Mouse (Mus musculus): ENCODE results near the gene Rab31. TPM values are rescaled to one million over a fixed set of nuclear protein-coding genes. Genes with fewer than 3 reads are reported as not detected.

The Rab31 gene
- polyA plus RNA-seq, 1 experiment: 18.0 TPM

DNA sequence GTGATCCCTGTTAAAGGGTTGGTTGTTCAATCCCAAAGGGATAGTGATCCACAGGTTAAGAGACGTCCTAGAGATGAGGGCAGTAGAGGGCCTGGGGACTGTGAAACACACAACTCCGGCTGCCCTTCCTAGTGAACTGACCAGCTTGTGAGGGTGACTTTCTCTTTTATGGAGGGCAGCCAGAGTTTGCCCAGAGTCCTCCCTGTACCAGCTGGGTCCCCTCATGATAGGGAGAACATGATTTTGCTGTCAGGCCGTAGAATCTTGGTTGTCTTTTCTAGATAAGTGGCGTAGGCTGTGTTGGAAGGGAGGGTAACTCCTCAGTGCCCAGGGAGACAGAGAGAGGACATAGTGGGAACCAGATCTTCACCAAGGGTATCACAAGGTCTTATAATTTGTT, 14.7 kb upstream of the Rab31 start:
- Histone ChIP-seq H3K27ac (ENCODE audit: control insufficient read depth, insufficient read depth, low read depth, low read length, poor library complexity) (no peak overlapping the region), H3K4me1 (ENCODE audit: control insufficient read depth, insufficient read depth, low read length) (no peaks in the 10 kb centered on the region; the same call in 1 of the 2 replicates), H3K4me3 (replicated peaks; ENCODE audit: control insufficient read depth, low read depth, low read length) (no peak overlapping the region)
- TF ChIP-seq POLR2A (IDR thresholded peaks at IDR 0.05; ENCODE audit: borderline replicate concordance, control insufficient read depth, low read depth, low read length): no peak
- TF ChIP-seq CTCF (IDR thresholded peaks at IDR 0.05; ENCODE audit: control insufficient read depth, insufficient read depth, low read length): no peak
- 81% methylated on average over 4 of the region's 4 CpGs for WGBS

GRCm38 (mm10) chr17:65786225-65786624, 13.7 kb upstream of the Rab31 start:
- Histone ChIP-seq H3K4me1 (ENCODE audit: control insufficient read depth, insufficient read depth, low read length) (no peaks in the 10 kb centered on the region; the same call in 1 of the 2 replicates), H3K27ac (ENCODE audit: control insufficient read depth, insufficient read depth, low read depth, low read length, poor library complexity) (peak overlapping the region; percentile 64; the same call in 1 of the 2 replicates), H3K4me3 (replicated peaks; ENCODE audit: control insufficient read depth, low read depth, low read length) (no peak overlapping the region)
- WGBS: 36% methylated on average over 7 of the region's 7 CpGs
- TF ChIP-seq CTCF (IDR thresholded peaks at IDR 0.05; ENCODE audit: control insufficient read depth, insufficient read depth, low read length) (peak; percentile 68), POLR2A (IDR thresholded peaks at IDR 0.05; ENCODE audit: borderline replicate concordance, control insufficient read depth, low read depth, low read length) (no peak)

- Histone ChIP-seq H3K27ac (ENCODE audit: control insufficient read depth, insufficient read depth, low read depth, low read length, poor library complexity) (no peak overlapping the region), H3K4me1 (ENCODE audit: control insufficient read depth, insufficient read depth, low read length) (no peaks in the 10 kb centered on the region; the same call in 1 of the 2 replicates), H3K4me3 (replicated peaks; ENCODE audit: control insufficient read depth, low read depth, low read length) (no peak overlapping the region)
- TF ChIP-seq CTCF (IDR thresholded peaks at IDR 0.05; ENCODE audit: control insufficient read depth, insufficient read depth, low read length) (no peak), POLR2A (IDR thresholded peaks at IDR 0.05; ENCODE audit: borderline replicate concordance, control insufficient read depth, low read depth, low read length) (no peak)
These were observed 13.2 kb upstream of the Rab31 start for GRCm38 (mm10) chr17:65785707-65786106.

DNA sequence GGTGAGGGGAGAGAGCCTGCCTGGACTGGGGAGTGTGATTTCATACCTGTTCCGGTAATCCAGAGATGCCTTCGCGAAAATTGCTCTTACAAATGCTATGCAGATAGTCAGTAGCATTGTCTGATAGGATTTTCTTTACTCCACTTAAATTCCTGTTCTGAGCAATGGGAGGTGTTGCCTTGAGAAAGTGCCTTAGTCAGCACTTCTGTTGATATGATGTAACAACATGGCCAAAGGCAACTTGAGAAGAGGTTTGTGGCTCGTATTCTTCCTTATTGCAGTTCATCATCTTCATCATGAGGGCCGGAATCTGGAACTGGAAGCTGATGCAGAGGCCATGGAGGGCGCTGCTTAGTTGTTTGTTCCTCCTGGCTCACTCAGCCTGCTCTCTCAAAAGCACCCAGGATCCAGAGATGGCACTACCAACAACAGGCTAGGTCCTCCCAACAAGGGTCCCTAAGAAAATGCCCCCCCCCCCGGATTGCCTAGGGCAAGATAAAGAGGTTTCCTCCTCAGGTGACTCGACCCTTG, 12.1 kb upstream of the Rab31 start:
- Histone ChIP-seq H3K27ac (ENCODE audit: control insufficient read depth, insufficient read depth, low read depth, low read length, poor library complexity) (peak overlapping the region; percentile 81; the same call in 1 of the 2 replicates), H3K4me3 (replicated peaks; ENCODE audit: control insufficient read depth, low read depth, low read length) (peak overlapping the region; percentile 49), H3K4me1 (ENCODE audit: control insufficient read depth, insufficient read depth, low read length) (no peaks in the 10 kb centered on the region; the same call in 1 of the 2 replicates)
- no peak for TF ChIP-seq POLR2A (IDR thresholded peaks at IDR 0.05; ENCODE audit: borderline replicate concordance, control insufficient read depth, low read depth, low read length)
- no peak for TF ChIP-seq CTCF (IDR thresholded peaks at IDR 0.05; ENCODE audit: control insufficient read depth, insufficient read depth, low read length)
- WGBS: 54% methylated on average over 8 of the region's 8 CpGs

DNA sequence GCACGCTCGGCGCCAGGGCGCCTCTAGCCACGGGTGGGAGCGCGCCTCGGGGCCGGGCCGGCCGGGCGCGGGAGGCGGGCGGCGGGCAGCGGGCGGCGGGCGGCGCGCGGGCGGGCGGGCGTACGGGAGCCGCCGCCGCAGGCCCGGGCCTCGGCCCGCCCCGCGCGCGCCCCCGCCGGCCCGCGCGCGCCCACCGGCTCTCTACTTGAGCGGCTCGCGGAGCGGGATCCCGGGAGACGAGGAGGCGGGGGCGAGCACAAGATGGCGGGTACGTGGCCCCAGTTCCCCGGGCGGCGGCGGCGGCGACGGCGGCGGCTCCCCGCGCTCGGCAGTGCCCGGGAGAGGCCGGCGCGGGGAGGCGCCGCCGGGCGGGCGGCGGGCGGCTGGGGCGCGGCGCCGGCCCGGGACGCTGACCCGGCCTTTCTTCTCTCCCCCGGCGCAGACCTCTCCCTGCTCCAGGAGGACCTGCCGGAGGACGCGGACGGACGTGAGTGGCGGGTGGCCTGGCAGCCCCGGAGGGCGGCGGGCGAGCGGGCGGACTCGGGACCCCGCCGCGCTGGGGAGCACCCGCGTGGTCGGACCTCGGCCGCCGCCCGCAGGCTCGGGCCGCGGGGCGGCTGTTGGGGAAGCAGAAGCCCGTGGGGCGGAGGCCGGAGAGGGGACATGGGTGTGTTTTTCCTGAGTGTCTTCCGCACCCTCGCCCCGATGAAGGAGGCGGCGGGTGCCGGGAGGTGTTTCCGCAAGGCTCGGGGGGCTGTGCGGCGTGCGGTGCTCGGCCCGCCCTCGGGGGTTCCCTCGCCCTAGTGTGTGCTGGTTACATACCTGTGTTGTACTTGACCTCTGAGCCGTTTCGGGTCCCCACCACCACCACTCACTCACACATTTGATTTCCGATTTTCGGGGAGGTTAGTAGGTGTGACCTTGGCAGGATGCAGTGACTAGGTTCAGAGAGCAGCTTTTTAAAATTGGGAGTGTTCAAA, 10.9 kb upstream of the Rab31 start:
- Histone ChIP-seq H3K4me3 (replicated peaks; ENCODE audit: control insufficient read depth, low read depth, low read length) (peak overlapping the region; percentile 78), H3K4me1 (ENCODE audit: control insufficient read depth, insufficient read depth, low read length) (no peaks in the 10 kb centered on the region; the same call in 1 of the 2 replicates), H3K27ac (ENCODE audit: control insufficient read depth, insufficient read depth, low read depth, low read length, poor library complexity) (peak overlapping the region; percentile 100)
- peak; percentile 43; the same call in 1 of the 2 replicates for TF ChIP-seq POLR2A (IDR thresholded peaks at IDR 0.05; ENCODE audit: borderline replicate concordance, control insufficient read depth, low read depth, low read length)
- TF ChIP-seq CTCF (IDR thresholded peaks at IDR 0.05; ENCODE audit: control insufficient read depth, insufficient read depth, low read length): no peak
- WGBS: 6% methylated on average over 135 of the region's 135 CpGs

- TF ChIP-seq CTCF (IDR thresholded peaks at IDR 0.05; ENCODE audit: control insufficient read depth, insufficient read depth, low read length) (no peak), POLR2A (IDR thresholded peaks at IDR 0.05; ENCODE audit: borderline replicate concordance, control insufficient read depth, low read depth, low read length) (peak; percentile 13; the same call in 1 of the 2 replicates)
- peak within 1 kb of the TSS; percentile 78 for H3K4me3 ChIP-seq (replicated peaks; ENCODE audit: control insufficient read depth, low read depth, low read length)
- no peaks in the 10 kb centered on the region; the same call in 1 of the 2 replicates for H3K4me1 ChIP-seq (ENCODE audit: control insufficient read depth, insufficient read depth, low read length)
- H3K27ac ChIP-seq (ENCODE audit: control insufficient read depth, insufficient read depth, low read depth, low read length, poor library complexity): peak within 1 kb of the TSS; percentile 100
- 5% methylated on average over 81 of the region's 81 CpGs for WGBS
These were observed 10.1 kb upstream of the Rab31 start, which contains the start of gene Ppp4r1 for GRCm38 (mm10) chr17:65782551-65783141. Gene Ppp4r1, plus strand, starts transcription at chr17:65782573.

GRCm38 (mm10) chr17:65780970-65781369, 8.4 kb upstream of the Rab31 start:
- TF ChIP-seq POLR2A (IDR thresholded peaks at IDR 0.05; ENCODE audit: borderline replicate concordance, control insufficient read depth, low read depth, low read length) (no peak), CTCF (IDR thresholded peaks at IDR 0.05; ENCODE audit: control insufficient read depth, insufficient read depth, low read length) (no peak)
- no peak overlapping the region for H3K4me3 ChIP-seq (replicated peaks; ENCODE audit: control insufficient read depth, low read depth, low read length)
- 80% methylated on average over 2 of the region's 2 CpGs for WGBS
- H3K4me1 ChIP-seq (ENCODE audit: control insufficient read depth, insufficient read depth, low read length): no peaks in the 10 kb centered on the region; the same call in 1 of the 2 replicates
- H3K27ac ChIP-seq (ENCODE audit: control insufficient read depth, insufficient read depth, low read depth, low read length, poor library complexity): no peak overlapping the region

DNA sequence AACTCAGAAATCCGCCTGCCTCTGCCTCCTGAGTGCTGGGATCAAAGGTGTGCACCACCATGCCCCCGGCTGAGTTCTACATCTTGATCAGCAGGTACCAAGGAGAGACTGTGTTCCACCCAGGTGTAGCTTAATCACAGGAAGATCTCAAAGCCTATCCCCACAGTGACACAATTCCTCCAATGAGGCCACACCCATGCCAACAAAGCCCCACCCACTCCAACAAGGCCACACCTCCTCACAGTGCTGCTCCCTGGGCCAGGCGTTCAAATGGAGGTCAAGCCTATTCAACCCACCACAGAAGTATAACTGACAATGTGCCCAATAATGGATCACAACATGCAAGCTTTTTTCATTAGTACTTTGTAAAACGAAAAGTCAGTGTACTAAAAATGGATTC, 4.9 kb upstream of the Rab31 start:
- no peak overlapping the region for H3K27ac ChIP-seq (ENCODE audit: control insufficient read depth, insufficient read depth, low read depth, low read length, poor library complexity)
- 74% methylated on average over 4 of the region's 4 CpGs for WGBS
- H3K4me1 ChIP-seq (ENCODE audit: control insufficient read depth, insufficient read depth, low read length): no peaks in the 10 kb centered on the region; the same call in 1 of the 2 replicates
- H3K4me3 ChIP-seq (replicated peaks; ENCODE audit: control insufficient read depth, low read depth, low read length): no peak overlapping the region
- TF ChIP-seq CTCF (IDR thresholded peaks at IDR 0.05; ENCODE audit: control insufficient read depth, insufficient read depth, low read length) (no peak), POLR2A (IDR thresholded peaks at IDR 0.05; ENCODE audit: borderline replicate concordance, control insufficient read depth, low read depth, low read length) (no peak)

All from bone marrow, adult 2 months (tissue).